Mouse (Mus musculus) liver, adult 2 months (tissue): ENCODE results near the gene A030005K14Rik. TPM values are rescaled to one million over a fixed set of nuclear protein-coding genes. Genes with fewer than 3 reads are reported as not detected.

Source experiments
- DNase-seq: peaks from one replicate; pipeline ENCODE4 v3.0.0-alpha.2; 2011; ENCODE audit warnings: low read depth, low spot score; ENCODE audit errors: extremely low read depth
- H3K27ac ChIP-seq: fragments of 200-500 bp; replicated peaks from 2 replicates; pipeline ENCODE4 v1.5.1; 2012; ENCODE audit warnings: low read depth, mild to moderate bottlenecking, control low read depth, inconsistent platforms, low read length; ENCODE audit not compliant: insufficient read depth
- H3K27me3 ChIP-seq: fragments of 200-500 bp; 2 replicates; pipeline ENCODE4 v1.6.1; 2012; ENCODE audit warnings: mild to moderate bottlenecking, moderate library complexity, low read length, inconsistent platforms; ENCODE audit not compliant: control insufficient read depth, insufficient read depth
- H3K36me3 ChIP-seq: fragments of 200-500 bp; 2 replicates; pipeline ENCODE4 v1.6.1; 2012; ENCODE audit warnings: low read length, inconsistent platforms; ENCODE audit not compliant: control insufficient read depth, insufficient read depth
- H3K4me1 ChIP-seq: fragments of 200-500 bp; 2 replicates; pipeline ENCODE4 v1.6.1; 2011; ENCODE audit warnings: low read length; ENCODE audit not compliant: control insufficient read depth, insufficient read depth
- H3K4me3 ChIP-seq: fragments of 200-500 bp; 2 replicates; pipeline ENCODE4 v1.5.1; 2011; ENCODE audit warnings: low read depth, mild to moderate bottlenecking, control low read depth, low read length, moderate library complexity; ENCODE audit not compliant: insufficient read depth
- H3K79me2 ChIP-seq: fragments of 200-500 bp; 2 replicates; pipeline ENCODE4 v1.6.1; 2012; ENCODE audit warnings: inconsistent platforms, mild to moderate bottlenecking, low read length, moderate library complexity; ENCODE audit not compliant: control insufficient read depth, insufficient read depth
- H3K9ac ChIP-seq: fragments of 200-500 bp; 2 replicates; pipeline ENCODE4 v1.6.1; 2012; ENCODE audit warnings: low read depth, mild to moderate bottlenecking, control low read depth, inconsistent platforms, low read length
- CTCF ChIP-seq: fragments of 200-500 bp; IDR thresholded peaks from 2 replicates; pipeline ENCODE4 v1.5.1; 2011; ENCODE audit warnings: low read depth, low read length, control low read depth
- POLR2A ChIP-seq: fragments of 200-500 bp; IDR thresholded peaks from 2 replicates; pipeline ENCODE4 v1.6.1; 2011; ENCODE audit warnings: low read length, control low read depth; ENCODE audit not compliant: insufficient read depth; ENCODE audit errors: extremely low read depth
- WGBS: fragments of 180-500 bp; shearing (Covaris S2); methylation state at CpG from one replicate; pipeline ENCODE4 v1.1.7; 2018; 5-methylcytosine and 5-hydroxymethylcytosine counted together
- polyA plus RNA-seq: library from polyadenylated mRNA; depleted of rRNA; stranded (reverse); fragments of >200 nt; gene quantifications from 2 replicates; pipeline ENCODE4 v1.2.3, GENCODE M21; 2012
- total RNA-seq: library from RNA; depleted of rRNA; stranded (reverse); fragments of >200 nt; gene quantifications from 2 replicates; pipeline ENCODE4 v1.2.3, GENCODE M21; 2014

Gene A030005K14Rik
- total and polyA plus RNA-seq, 2 experiments = not detected

GRCm38 (mm10) chr1:83096935-83097334, 37.8 kb upstream of the A030005K14Rik start:
- Histone ChIP-seq H3K36me3 (no peaks in the 10 kb centered on the region), H3K27ac (no peak overlapping the region)

DNA sequence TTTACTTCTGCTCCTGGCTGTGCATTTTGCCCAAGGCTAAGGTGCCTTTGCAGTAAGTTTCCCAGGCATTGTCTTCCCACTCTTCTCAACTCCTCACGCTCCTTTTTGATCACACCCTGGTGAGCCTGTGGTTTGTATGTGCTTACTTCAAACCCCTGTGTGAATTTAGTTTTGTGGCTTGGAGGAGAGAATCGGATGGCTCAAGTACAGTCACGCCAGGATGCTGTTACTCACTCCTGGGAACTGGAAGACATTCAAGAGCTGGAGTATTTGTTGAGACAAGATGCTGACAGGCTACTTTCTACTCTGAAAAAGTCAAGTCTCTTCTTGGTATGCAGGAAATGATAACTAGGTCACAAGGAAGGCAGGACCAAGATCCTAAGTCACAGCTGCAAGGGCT, 32.1 kb upstream of the A030005K14Rik start:
- H3K36me3 ChIP-seq = no peaks in the 10 kb centered on the region
- H3K4me3 ChIP-seq = no peak overlapping the region
- 65% methylated on average over 3 of the region's 3 CpGs for WGBS
- no peaks in the 10 kb centered on the region for H3K4me1 ChIP-seq
- H3K79me2 ChIP-seq = no peaks in the 10 kb centered on the region
- no peak for DNase-seq
- H3K27me3 ChIP-seq = no peaks in the 10 kb centered on the region
- no peak overlapping the region for H3K9ac ChIP-seq
- TF ChIP-seq POLR2A (no peak), CTCF (no peak)
- H3K27ac ChIP-seq = no peak overlapping the region

More at GRCm38 (mm10) chr1:83096935-83097334, 37.8 kb upstream of the A030005K14Rik start:
- Histone ChIP-seq H3K4me1 (peaks cover 2% of the 10 kb centered on the region; the same call in 1 of the 2 replicates), H3K79me2 (no peaks in the 10 kb centered on the region), H3K27me3 (no peaks in the 10 kb centered on the region), H3K9ac (no peak overlapping the region), H3K4me3 (no peak overlapping the region)
- no peak for DNase-seq
- whole genome bisulfite sequencing = 88% methylated on average over 4 of the region's 4 CpGs
- TF ChIP-seq CTCF = no peak
- TF ChIP-seq POLR2A = no peak

DNA sequence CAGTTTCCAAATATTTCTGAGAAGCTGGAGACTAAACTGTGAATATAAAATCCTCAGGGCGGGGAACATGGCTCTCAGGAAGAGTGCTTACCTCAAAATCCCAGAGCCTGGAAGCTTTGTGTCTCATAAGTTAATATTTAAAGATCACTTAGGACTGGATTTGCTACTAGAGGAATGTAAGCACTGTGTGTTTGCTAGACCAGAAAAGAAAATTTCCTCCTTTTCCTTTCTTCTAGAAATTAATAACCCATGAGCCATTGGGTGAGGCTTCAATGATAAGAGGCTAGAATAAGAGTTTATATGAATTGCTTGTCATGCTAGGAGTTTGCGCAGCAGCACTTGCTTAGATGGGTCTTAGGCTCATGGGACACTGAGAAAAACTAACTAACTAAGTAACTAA, 25.6 kb upstream of the A030005K14Rik start:
- H3K27me3 ChIP-seq = no peaks in the 10 kb centered on the region
- DNase-seq = no peak
- 84% methylated on average over 2 of the region's 2 CpGs for WGBS
- TF ChIP-seq CTCF (no peak), POLR2A (no peak)
- no peaks in the 10 kb centered on the region for H3K36me3 ChIP-seq
- H3K4me1 ChIP-seq = no peaks in the 10 kb centered on the region
- no peak overlapping the region for H3K4me3 ChIP-seq
- H3K27ac ChIP-seq = no peak overlapping the region
- no peak overlapping the region for H3K9ac ChIP-seq
- H3K79me2 ChIP-seq = no peaks in the 10 kb centered on the region

- Histone ChIP-seq H3K9ac (no peak overlapping the region), H3K27ac (no peak overlapping the region), H3K4me1 (no peaks in the 10 kb centered on the region), H3K27me3 (no peaks in the 10 kb centered on the region), H3K79me2 (no peaks in the 10 kb centered on the region), H3K36me3 (no peaks in the 10 kb centered on the region), H3K4me3 (no peak overlapping the region)
- 78% methylated on average over 6 of the region's 6 CpGs for WGBS
- TF ChIP-seq POLR2A (no peak), CTCF (no peak)
- DNase-seq = no peak
These were observed 17.8 kb upstream of the A030005K14Rik start for GRCm38 (mm10) chr1:83077016-83077415.

DNA sequence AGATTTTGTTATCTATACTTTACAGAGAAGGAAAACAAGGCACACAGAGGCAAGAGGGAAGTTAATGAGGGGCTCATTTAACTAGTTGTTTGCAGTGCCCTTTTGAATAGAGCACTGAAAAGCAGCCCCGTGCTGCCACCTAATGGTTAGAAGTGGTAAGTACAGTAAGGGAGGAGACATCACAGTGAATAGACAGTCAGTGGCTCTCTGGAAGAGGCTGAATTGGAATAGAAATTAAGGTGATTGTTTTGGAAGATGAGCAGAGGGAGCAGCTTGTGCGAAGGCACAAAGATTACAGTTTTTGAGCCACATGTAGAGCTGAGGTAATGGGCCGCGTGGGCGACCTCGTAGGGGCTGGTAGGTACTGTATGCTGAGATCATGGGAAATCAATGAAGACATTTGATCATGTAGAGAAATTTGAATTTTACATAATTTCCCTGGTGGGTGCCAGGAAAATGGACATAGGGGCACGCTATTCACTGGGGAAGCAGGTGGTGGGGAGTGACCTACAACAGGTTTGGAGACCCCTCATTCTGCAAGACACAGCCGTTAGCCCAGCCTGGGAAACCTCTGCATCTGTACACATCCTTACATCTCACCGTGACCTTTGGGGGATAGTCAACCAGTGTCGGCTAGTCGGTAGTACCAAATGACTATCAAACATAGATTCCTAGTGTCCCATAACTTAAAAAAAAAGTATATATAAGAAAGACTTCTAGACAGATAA, 17.2 kb upstream of the A030005K14Rik start:
- 46% methylated on average over 11 of the region's 11 CpGs for WGBS
- Histone ChIP-seq H3K27ac (no peak overlapping the region), H3K79me2 (no peaks in the 10 kb centered on the region), H3K36me3 (no peaks in the 10 kb centered on the region), H3K4me3 (no peak overlapping the region), H3K4me1 (no peaks in the 10 kb centered on the region), H3K9ac (no peak overlapping the region), H3K27me3 (no peaks in the 10 kb centered on the region)
- peak; percentile 7 for DNase-seq
- peak; percentile 42 for TF ChIP-seq CTCF
- TF ChIP-seq POLR2A = no peak

- no peak overlapping the region for H3K4me3 ChIP-seq
- TF ChIP-seq POLR2A (no peak), CTCF (no peak)
- no peaks in the 10 kb centered on the region for H3K27me3 ChIP-seq
- H3K79me2 ChIP-seq = no peaks in the 10 kb centered on the region
- H3K4me1 ChIP-seq = no peaks in the 10 kb centered on the region
- WGBS = 43% methylated on average over 15 of the region's 15 CpGs
- no peaks in the 10 kb centered on the region for H3K36me3 ChIP-seq
- H3K9ac ChIP-seq = no peak overlapping the region
- DNase-seq = peak; percentile 1
- H3K27ac ChIP-seq = no peak overlapping the region
These were observed 16.5 kb upstream of the A030005K14Rik start for GRCm38 (mm10) chr1:83075526-83076189.
